Comparison of ENCODE assay signal across 23 mouse cellular contexts in genomic region chr9:59716275-59716898, GRCm38 (mm10). TPM values are rescaled to one million over a fixed set of nuclear protein-coding genes. Genes with fewer than 3 reads are reported as not detected.
A peak's percentile ranks its signal among the peaks of the same experiment; 100 is the strongest.
DNase-seq lines count a peak whose midpoint lies in the region; ATAC-seq lines count a peak whose summit lies in the region.
"Had no signal": no experiment of that assay in that cellular context is flagged by ENCODE, and none has a peak within 500 bp of the region (broad histone marks: within the 10 kb centered on the region; RNA-seq: fewer than 3 reads in every experiment).

No protein-coding gene starts in this region.

- ATAC-seq in intestine, embryonic 16.5 days, result peak; percentile 90
- ATAC-seq in megakaryocyte progenitor cell, adult 5-6 weeks (replicated peaks; ENCODE audit: poor library complexity), result no peak
- ATAC-seq: forebrain, embryonic 14.5 days; liver, postnatal 0 days; midbrain, embryonic 15.5 days had no signal

- no peak overlapping the region for H3K4me2 ChIP-seq in intestine, embryonic 16.5 days (ENCODE audit: low read depth, low read length)
- H3K4me2 ChIP-seq: hindbrain, embryonic 12.5 days; midbrain, embryonic 15.5 days had no signal

- peak; percentile 77 for DNase-seq in kidney, adult 9 months
- peak; percentile 34 to 54 for DNase-seq in kidney, postnatal 4 days
- DNase-seq in lung, postnatal 4 days, result peak; percentile 38 to 71
- no peak for DNase-seq in forebrain, embryonic 10.5 days (ENCODE audit: extremely low spot score, low spot score)
- no peak for DNase-seq in heart, embryonic 10.5 days (ENCODE audit: low spot score)
- DNase-seq in heart, adult 18-20 months, result no peak
- DNase-seq: adrenal gland, postnatal 36 days; B cell, adult 2 months; cerebellum, adult 18-20 months; gastrocnemius, postnatal 25 days; left cerebral cortex, postnatal 4 days; liver, postnatal 0 days; thymus, adult 2 months had no signal

- H3K9ac ChIP-seq in intestine, embryonic 16.5 days (ENCODE audit: low read depth, low read length), result no peak overlapping the region
- H3K9ac ChIP-seq: hindbrain, embryonic 12.5 days; liver, postnatal 0 days; midbrain, embryonic 15.5 days had no signal

- H3K36me3 ChIP-seq in intestine, embryonic 16.5 days (ENCODE audit: control insufficient read depth, insufficient read depth, low read length), result no peaks in the 10 kb centered on the region
- no peaks in the 10 kb centered on the region for H3K36me3 ChIP-seq in forebrain, embryonic 10.5 days (replicated peaks)
- H3K36me3 ChIP-seq in heart, embryonic 10.5 days, result no peaks in the 10 kb centered on the region
- H3K36me3 ChIP-seq: hindbrain, embryonic 12.5 days; midbrain, embryonic 15.5 days had no signal

- H3K27me3 ChIP-seq in intestine, embryonic 16.5 days (replicated peaks; ENCODE audit: control insufficient read depth, insufficient read depth, low read length), result no peaks in the 10 kb centered on the region
- no peaks in the 10 kb centered on the region for H3K27me3 ChIP-seq in forebrain, embryonic 10.5 days (ENCODE audit: poor library complexity, severe bottlenecking)
- no peaks in the 10 kb centered on the region for H3K27me3 ChIP-seq in heart, embryonic 10.5 days (ENCODE audit: insufficient read depth, poor library complexity, severe bottlenecking)
- H3K27me3 ChIP-seq: hindbrain, embryonic 12.5 days; midbrain, embryonic 15.5 days had no signal

- no peak overlapping the region for H3K4me3 ChIP-seq in intestine, embryonic 16.5 days (ENCODE audit: low read length)
- H3K4me3 ChIP-seq in forebrain, embryonic 10.5 days, result no peak overlapping the region
- no peak overlapping the region for H3K4me3 ChIP-seq in heart, embryonic 10.5 days
- H3K4me3 ChIP-seq: hindbrain, embryonic 12.5 days; midbrain, embryonic 15.5 days; myocyte had no signal

- H3K27ac ChIP-seq in intestine, embryonic 16.5 days (ENCODE audit: low read length), result peak overlapping the region; percentile 44; the same call in 1 of the 2 replicates
- no peak overlapping the region for H3K27ac ChIP-seq in forebrain, embryonic 10.5 days
- H3K27ac ChIP-seq in heart, embryonic 10.5 days, result no peak overlapping the region
- H3K27ac ChIP-seq: hindbrain, embryonic 12.5 days; midbrain, embryonic 15.5 days had no signal

- 42% methylated on average over 7 of the region's 7 CpGs for WGBS in intestine, embryonic 16.5 days
- WGBS in forebrain, embryonic 10.5 days, result 81% methylated on average over 7 of the region's 7 CpGs
- 68% methylated on average over 7 of the region's 7 CpGs for WGBS in heart, embryonic 10.5 days

- H3K9me3 ChIP-seq in intestine, embryonic 16.5 days (ENCODE audit: control insufficient read depth, low read length), result no peaks in the 10 kb centered on the region
- no peaks in the 10 kb centered on the region for H3K9me3 ChIP-seq in forebrain, embryonic 10.5 days
- H3K9me3 ChIP-seq in heart, embryonic 10.5 days, result no peaks in the 10 kb centered on the region
- H3K9me3 ChIP-seq: hindbrain, embryonic 12.5 days; midbrain, embryonic 15.5 days had no signal

- H3K4me1 ChIP-seq in intestine, embryonic 16.5 days (ENCODE audit: control insufficient read depth, insufficient read depth, low read length), result peaks cover 2% of the 10 kb centered on the region; the same call in 1 of the 2 replicates
- no peaks in the 10 kb centered on the region for H3K4me1 ChIP-seq in forebrain, embryonic 10.5 days
- peaks cover 6% of the 10 kb centered on the region; the same call in 1 of the 2 replicates for H3K4me1 ChIP-seq in heart, embryonic 10.5 days
- H3K4me1 ChIP-seq: hindbrain, embryonic 12.5 days; midbrain, embryonic 15.5 days had no signal

RNA-seq across cellular contexts. Expression of gene Senp8, which starts 34.1 kb away (rescaled TPM):
- 9.7 and 10.0 TPM in 2 replicates for polyA plus RNA-seq in intestine, embryonic 16.5 days (2015; fragmentation: Nextera tagmentation; extraction: Ambion mirVana)
- 4.7 and 6.4 TPM in 2 replicates for total RNA-seq in megakaryocyte progenitor cell, adult 5-6 weeks (2015)
- 8.1 and 8.8 TPM in 2 replicates for total RNA-seq in megakaryocyte progenitor cell, adult 5-6 weeks (2017)
- polyA plus RNA-seq in forebrain, embryonic 10.5 days (2016; fragmentation: Nextera tagmentation; extraction: Ambion mirVana), result 16.1 and 20.7 TPM in 2 replicates
- 12.4 and 14.4 TPM in 2 replicates for polyA plus RNA-seq in heart, embryonic 10.5 days (2016; fragmentation: Nextera tagmentation; extraction: Ambion mirVana)
- 10 to 100 TPM; 10.7 to 11.4 TPM for total RNA-seq in heart, adult 18-20 months (2021)

RNA-seq across cellular contexts. Expression of gene Myo9a, which starts 34.3 kb away (rescaled TPM):
- polyA plus RNA-seq in intestine, embryonic 16.5 days (2015; fragmentation: Nextera tagmentation; extraction: Ambion mirVana), result 9.2 and 10.2 TPM in 2 replicates
- 8.5 and 14.4 TPM in 2 replicates for total RNA-seq in megakaryocyte progenitor cell, adult 5-6 weeks (2015)
- total RNA-seq in megakaryocyte progenitor cell, adult 5-6 weeks (2017), result 8.3 and 20.4 TPM in 2 replicates
- polyA plus RNA-seq in forebrain, embryonic 10.5 days (2016; fragmentation: Nextera tagmentation; extraction: Ambion mirVana), result 9.7 and 11.4 TPM in 2 replicates
- polyA plus RNA-seq in heart, embryonic 10.5 days (2016; fragmentation: Nextera tagmentation; extraction: Ambion mirVana), result 9.5 and 10.2 TPM in 2 replicates
- 10 to 100 TPM; 14.3 to 16.8 TPM for total RNA-seq in heart, adult 18-20 months (2021)

RNA-seq across cellular contexts. Expression of gene Gramd2, which starts 36.4 kb away (rescaled TPM):
- polyA plus RNA-seq in intestine, embryonic 16.5 days (2015; fragmentation: Nextera tagmentation; extraction: Ambion mirVana), result 1.1 and 1.6 TPM in 2 replicates
- total RNA-seq in megakaryocyte progenitor cell, adult 5-6 weeks (2015), result 0.02 TPM in 1 of 2 replicates, not detected in the other
- total RNA-seq in megakaryocyte progenitor cell, adult 5-6 weeks (2017), result 0.14 TPM in 1 of 2 replicates, not detected in the other
- polyA plus RNA-seq in forebrain, embryonic 10.5 days (2016; fragmentation: Nextera tagmentation; extraction: Ambion mirVana), result 0.22 and 0.46 TPM in 2 replicates
- 0.10 and 0.18 TPM in 2 replicates for polyA plus RNA-seq in heart, embryonic 10.5 days (2016; fragmentation: Nextera tagmentation; extraction: Ambion mirVana)
- total RNA-seq in heart, adult 18-20 months (2021), result under 1 TPM in 1 of 2 experiments, not detected in 1; 0.28 TPM
- total RNA-seq: common myeloid progenitor, adult 5-6 weeks; heart, adult 8-10 months; liver, adult 2 months; megakaryocyte-erythroid progenitor cell, adult 5-6 weeks had no signal

Comparison
In these comparisons a context has a peak if more than half of its experiments do, and no peak if none do; other contexts are left out.
1. DNase-seq: peak in kidney, adult 9 months (single experiment), kidney, postnatal 4 days (2 of 2) and lung, postnatal 4 days (2 of 2); none in forebrain, embryonic 10.5 days (single experiment), heart, embryonic 10.5 days (single experiment) and heart, adult 18-20 months (0 of 2).